10 mouse cellular contexts compared by ENCODE assay signal in genomic region chrX:51171413-51171812, GRCm38 (mm10). TPM values are rescaled to one million over a fixed set of nuclear protein-coding genes. Genes with fewer than 3 reads are reported as not detected.
DNase-seq lines count a peak whose midpoint lies in the region; ATAC-seq and TF ChIP-seq lines count a peak whose summit lies in the region.
"Had no signal": no experiment of that assay in that cellular context is flagged by ENCODE, and none has a peak within 500 bp of the region (broad histone marks: within the 10 kb centered on the region; RNA-seq: fewer than 3 reads in every experiment).

No protein-coding gene starts in this region.

- no peak for TF ChIP-seq POLR2A in small intestine, adult 2 months (IDR thresholded peaks at IDR 0.05; ENCODE audit: low read depth, low read length)

- no peak for ATAC-seq in midbrain, postnatal 0 days (ENCODE audit: low FRiP score)
- no peak for ATAC-seq in midbrain, embryonic 16.5 days
- ATAC-seq in forebrain, embryonic 16.5 days, result no peak

- no peaks in the 10 kb centered on the region for H3K4me1 ChIP-seq in midbrain, postnatal 0 days (ENCODE audit: insufficient read depth, low read length)
- H3K4me1 ChIP-seq in midbrain, embryonic 16.5 days (ENCODE audit: control insufficient read depth, insufficient read depth, low read length), result no peaks in the 10 kb centered on the region
- no peaks in the 10 kb centered on the region for H3K4me1 ChIP-seq in small intestine, adult 2 months (ENCODE audit: control insufficient read depth, insufficient read depth, insufficient read length, low read length)
- no peaks in the 10 kb centered on the region for H3K4me1 ChIP-seq in forebrain, embryonic 16.5 days (replicated peaks; ENCODE audit: control insufficient read depth, insufficient read depth, low read length)
- H3K4me1 ChIP-seq: heart, embryonic 15.5 days had no signal

- H3K9ac ChIP-seq in midbrain, postnatal 0 days (replicated peaks; ENCODE audit: low read length, poor library complexity, severe bottlenecking), result no peak overlapping the region
- H3K9ac ChIP-seq in midbrain, embryonic 16.5 days (ENCODE audit: low read depth, low read length), result no peak overlapping the region
- H3K9ac ChIP-seq in forebrain, embryonic 16.5 days (replicated peaks; ENCODE audit: low read depth, low read length), result no peak overlapping the region
- H3K9ac ChIP-seq: heart, embryonic 15.5 days; liver, embryonic 15.5 days had no signal

- intact Hi-C loops in gastrocnemius, adult 2 months (cut with DNase I), result no loop called here

- H3K4me2 ChIP-seq in midbrain, postnatal 0 days (ENCODE audit: low read depth, low read length, poor library complexity, severe bottlenecking), result no peak overlapping the region
- H3K4me2 ChIP-seq in midbrain, embryonic 16.5 days (ENCODE audit: low read length), result no peak overlapping the region
- H3K4me2 ChIP-seq in forebrain, embryonic 16.5 days (ENCODE audit: low read length), result no peak overlapping the region
- H3K4me2 ChIP-seq: heart, embryonic 15.5 days; liver, embryonic 15.5 days had no signal

- no peak overlapping the region for H3K27ac ChIP-seq in gastrocnemius, adult 2 months
- H3K27ac ChIP-seq in midbrain, postnatal 0 days (ENCODE audit: low read depth, low read length), result no peak overlapping the region
- no peak overlapping the region for H3K27ac ChIP-seq in midbrain, embryonic 16.5 days (ENCODE audit: low read length)
- no peak overlapping the region for H3K27ac ChIP-seq in small intestine, adult 2 months (ENCODE audit: insufficient read depth, low read depth, low read length)
- no peak overlapping the region for H3K27ac ChIP-seq in forebrain, embryonic 16.5 days (ENCODE audit: low read length)
- H3K27ac ChIP-seq: heart, embryonic 15.5 days; liver, embryonic 15.5 days had no signal

- H3K4me3 ChIP-seq in gastrocnemius, adult 2 months, result no peak overlapping the region
- H3K4me3 ChIP-seq in midbrain, postnatal 0 days (ENCODE audit: low read depth, low read length), result no peak overlapping the region
- no peak overlapping the region for H3K4me3 ChIP-seq in midbrain, embryonic 16.5 days (ENCODE audit: low read depth, low read length)
- no peak overlapping the region for H3K4me3 ChIP-seq in small intestine, adult 2 months (ENCODE audit: low read depth, low read length)
- H3K4me3 ChIP-seq in forebrain, embryonic 16.5 days (replicated peaks; ENCODE audit: low read length), result no peak overlapping the region
- H3K4me3 ChIP-seq: heart, embryonic 15.5 days; liver, embryonic 15.5 days had no signal

- H3K27me3 ChIP-seq in midbrain, postnatal 0 days (ENCODE audit: insufficient read depth, low read length), result no peaks in the 10 kb centered on the region
- H3K27me3 ChIP-seq in midbrain, embryonic 16.5 days (ENCODE audit: control insufficient read depth, insufficient read depth, low read depth, low read length), result no peaks in the 10 kb centered on the region
- H3K27me3 ChIP-seq in small intestine, adult 2 months (ENCODE audit: control insufficient read depth, insufficient read depth, low read length), result no peaks in the 10 kb centered on the region
- H3K27me3 ChIP-seq in forebrain, embryonic 16.5 days (replicated peaks; ENCODE audit: control insufficient read depth, insufficient read depth, low read length), result no peaks in the 10 kb centered on the region
- H3K27me3 ChIP-seq: heart, embryonic 15.5 days; liver, embryonic 15.5 days had no signal

- WGBS in midbrain, postnatal 0 days, result 65% methylated on average over 6 of the region's 6 CpGs
- WGBS in midbrain, embryonic 16.5 days, result 63% methylated on average over 6 of the region's 6 CpGs
- whole genome bisulfite sequencing in small intestine, adult 2 months, result 45% methylated on average over 6 of the region's 6 CpGs
- 68% methylated on average over 6 of the region's 6 CpGs for WGBS in forebrain, embryonic 16.5 days

- H3K9me3 ChIP-seq in midbrain, postnatal 0 days (ENCODE audit: low read length), result no peaks in the 10 kb centered on the region
- H3K9me3 ChIP-seq in midbrain, embryonic 16.5 days (replicated peaks; ENCODE audit: control insufficient read depth, low read length, poor library complexity, severe bottlenecking), result no peaks in the 10 kb centered on the region
- H3K9me3 ChIP-seq in forebrain, embryonic 16.5 days (ENCODE audit: control insufficient read depth, low read length), result no peaks in the 10 kb centered on the region
- H3K9me3 ChIP-seq: heart, embryonic 15.5 days; liver, embryonic 15.5 days had no signal

- H3K36me3 ChIP-seq in midbrain, postnatal 0 days (ENCODE audit: insufficient read depth, low read length), result no peaks in the 10 kb centered on the region
- no peaks in the 10 kb centered on the region for H3K36me3 ChIP-seq in midbrain, embryonic 16.5 days (ENCODE audit: control insufficient read depth, insufficient read depth, low read length)
- H3K36me3 ChIP-seq in small intestine, adult 2 months (ENCODE audit: control insufficient read depth, insufficient read depth, low read length), result no peaks in the 10 kb centered on the region
- no peaks in the 10 kb centered on the region for H3K36me3 ChIP-seq in forebrain, embryonic 16.5 days (ENCODE audit: control insufficient read depth, insufficient read depth)
- H3K36me3 ChIP-seq: heart, embryonic 15.5 days; liver, embryonic 15.5 days had no signal

- DNase-seq in gastrocnemius, adult 2 months, result peak; percentile 15
- no peak for DNase-seq in gastrocnemius, postnatal 4 days (ENCODE audit: low spot score in 2 of 2)
- no peak for DNase-seq in midbrain, postnatal 0 days (ENCODE audit: low spot score)
- peak; percentile 21 for DNase-seq in embryo, embryonic 10.5 days (ENCODE audit: low spot score)
- DNase-seq in urinary bladder, adult 2 months (ENCODE audit: low spot score), result no peak

- peak; percentile 48 for TF ChIP-seq CTCF in gastrocnemius, adult 2 months (IDR thresholded peaks at IDR 0.05)
- peak; percentile 25; the same call in 1 of the 2 replicates for TF ChIP-seq CTCF in midbrain, postnatal 0 days (IDR thresholded peaks at IDR 0.05)
- TF ChIP-seq CTCF in small intestine, adult 2 months (IDR thresholded peaks at IDR 0.05; ENCODE audit: extremely low read depth, insufficient read length, insufficient replicate concordance, low read depth, low read length), result peak; percentile 33; the same call in 1 of the 2 replicates

RNA-seq across cellular contexts. Expression of gene Mbnl3, which starts 34.9 kb away (rescaled TPM):
- total RNA-seq in gastrocnemius, adult 2 months (2021), result under 1 TPM; 0.13 to 0.25 TPM
- total RNA-seq in gastrocnemius, postnatal 4 days (2021), result 1 to 10 TPM; 9.0 to 9.9 TPM
- 0.38 and 0.55 TPM in 2 replicates for total RNA-seq in midbrain, postnatal 0 days (2014; rRNA removed)
- 0.49 and 1.3 TPM in 2 replicates for polyA plus RNA-seq in midbrain, postnatal 0 days (2015; fragmentation: Nextera tagmentation; extraction: Ambion mirVana)
- polyA plus RNA-seq in midbrain, embryonic 16.5 days (2015; fragmentation: Nextera tagmentation; extraction: Ambion mirVana), result 0.43 and 0.66 TPM in 2 replicates
- 1.2 and 2.4 TPM in 2 replicates for polyA plus RNA-seq in small intestine, adult 2 months (2012; rRNA removed)
- polyA plus RNA-seq in forebrain, embryonic 16.5 days (2015; fragmentation: Nextera tagmentation; extraction: Ambion mirVana), result 1.4 and 1.8 TPM in 2 replicates
- polyA plus RNA-seq in urinary bladder, adult 2 months (2012; rRNA removed), result 7.3 and 7.9 TPM in 2 replicates

Comparison
In these comparisons a context has a peak if more than half of its experiments do, and no peak if none do; other contexts are left out.
1. DNase-seq: peak in gastrocnemius, adult 2 months (single experiment) and embryo, embryonic 10.5 days (single experiment); none in gastrocnemius, postnatal 4 days (0 of 2), midbrain, postnatal 0 days (single experiment) and urinary bladder, adult 2 months (single experiment).
2. Peak in every context shown above with its lines, with median percentiles within 50 percentile points of each other: CTCF ChIP-seq.